Mouse (Mus musculus): ENCODE results near the gene Nhlrc4.

Nhlrc4 gene

DNA sequence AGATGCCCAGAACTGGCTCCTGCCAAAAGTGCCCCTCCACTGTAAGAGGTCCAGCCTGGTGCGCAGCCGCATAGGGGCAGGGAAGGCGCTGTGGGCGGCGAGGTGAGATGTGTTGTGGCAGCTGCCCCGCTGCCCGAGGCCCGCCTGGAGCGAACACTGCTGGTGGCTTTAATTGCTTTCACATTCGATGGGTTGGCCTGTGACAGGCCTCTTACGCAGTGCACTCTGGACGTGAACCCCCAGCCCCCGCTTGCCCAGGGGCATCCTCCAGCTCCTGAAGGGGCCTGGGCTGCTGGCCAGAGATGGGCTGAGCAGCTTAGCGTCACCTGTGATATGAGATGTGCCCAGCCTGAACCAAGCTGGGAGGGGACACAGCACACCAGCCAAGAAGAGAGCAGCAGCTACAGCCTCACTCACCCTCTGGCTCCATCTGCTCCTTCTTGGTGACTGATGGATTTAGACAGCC is 12.9 kb upstream of the Nhlrc4 start:
- peak; percentile 77 for DNase-seq

DNA sequence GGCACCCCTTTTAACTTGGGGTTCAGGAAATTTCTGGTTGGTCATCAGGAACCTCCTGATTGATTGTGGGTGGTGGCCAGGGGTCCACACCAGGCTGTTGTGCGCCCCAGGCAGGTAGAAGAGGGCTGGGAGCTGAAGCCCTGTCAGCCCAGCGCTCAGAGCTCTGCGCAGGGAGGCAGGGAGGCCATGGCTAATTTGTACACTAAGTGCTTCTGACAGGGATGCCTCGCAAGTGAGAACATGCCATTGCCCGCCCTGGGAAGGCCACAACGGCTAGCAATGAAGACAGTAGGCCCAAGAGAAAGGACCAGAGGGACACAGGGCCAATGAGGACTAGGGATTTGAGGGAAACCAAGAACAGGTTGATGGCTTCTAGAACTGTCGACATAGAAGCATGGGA is 11.9 kb upstream of the Nhlrc4 start:
- no peak for DNase-seq

DNA sequence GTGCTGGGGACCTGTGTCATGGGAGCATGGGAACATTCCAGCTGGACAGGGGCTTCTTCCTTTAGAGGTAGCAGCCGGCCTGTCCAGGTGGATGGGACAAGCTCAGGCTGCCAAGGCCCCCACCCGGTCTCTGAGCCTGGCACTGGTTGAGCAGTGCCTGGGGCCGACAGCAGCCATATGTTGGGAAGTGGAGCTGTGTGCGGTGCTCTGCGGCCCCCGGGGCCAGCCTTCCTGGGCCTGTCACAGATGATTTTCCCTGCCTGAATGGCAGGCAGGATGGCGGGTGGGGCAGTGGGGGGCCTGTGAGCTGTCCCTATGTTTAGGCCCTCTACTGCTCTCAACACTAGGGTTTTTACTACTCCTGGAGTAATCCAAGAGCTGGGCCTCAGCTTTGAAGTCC is 11.4 kb upstream of the Nhlrc4 start:
- peak; percentile 94 for DNase-seq

DNA sequence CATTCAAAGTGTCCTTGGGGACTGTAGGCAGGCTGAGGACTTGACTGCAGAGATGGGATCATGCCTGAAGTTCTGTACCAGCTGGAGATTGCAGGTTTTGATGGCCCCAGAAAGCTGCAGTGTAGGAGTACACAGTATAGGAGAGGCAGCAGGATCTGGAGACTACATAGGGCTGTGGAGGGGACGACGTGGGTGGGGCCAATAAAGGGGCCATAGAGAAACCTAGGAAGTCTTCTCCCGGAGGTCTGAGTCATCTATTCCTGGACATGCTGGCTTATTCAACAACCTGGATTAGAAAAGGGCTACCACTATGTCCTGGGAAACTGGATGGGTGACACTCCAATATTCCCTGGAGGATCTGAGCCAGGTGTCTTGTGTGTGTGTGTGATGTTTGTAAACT is 11.0 kb upstream of the Nhlrc4 start:
- DNase-seq = no peak

DNA sequence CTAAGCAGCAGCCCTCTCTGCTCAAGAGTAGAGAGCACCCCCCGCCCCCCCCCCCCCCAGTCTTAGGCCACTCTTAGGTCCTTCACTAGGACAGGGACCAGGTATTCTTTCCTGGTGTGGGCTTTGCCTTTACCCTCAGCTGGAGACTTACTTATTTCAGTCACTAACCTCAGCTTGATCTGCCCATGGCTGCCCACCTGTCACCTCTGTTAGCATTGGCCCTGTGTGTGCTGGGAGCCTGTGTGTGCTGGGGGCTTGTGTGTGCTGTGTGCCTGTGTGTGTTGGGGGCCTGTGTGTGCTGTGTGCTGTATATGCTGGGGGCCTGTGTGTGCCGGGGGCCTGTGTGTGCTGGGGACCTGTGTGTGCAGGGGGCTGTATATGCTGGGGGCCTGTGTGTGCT is 9.9 kb upstream of the Nhlrc4 start:
- DNase-seq = no peak

DNA sequence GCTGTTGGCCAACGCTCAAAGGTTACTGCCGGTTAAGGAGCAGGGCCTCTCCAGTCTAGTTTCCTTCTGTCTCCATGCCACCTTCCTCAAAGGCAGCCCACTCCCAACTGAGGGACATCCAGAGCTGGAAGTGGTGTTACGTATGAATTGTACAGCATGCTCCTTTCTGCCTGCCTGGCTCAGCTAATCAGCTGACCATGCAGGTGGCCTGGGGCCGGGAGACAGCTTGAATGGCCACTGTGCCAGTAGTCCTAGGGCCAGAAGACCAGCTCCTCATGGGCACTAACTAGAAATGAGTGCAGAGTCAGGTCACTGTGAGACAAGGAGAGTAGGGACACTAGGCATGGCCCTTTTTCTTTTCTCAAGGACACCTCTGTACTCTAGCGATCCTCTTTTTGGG is 8.4 kb upstream of the Nhlrc4 start:
- peak; percentile 88 for DNase-seq

DNA sequence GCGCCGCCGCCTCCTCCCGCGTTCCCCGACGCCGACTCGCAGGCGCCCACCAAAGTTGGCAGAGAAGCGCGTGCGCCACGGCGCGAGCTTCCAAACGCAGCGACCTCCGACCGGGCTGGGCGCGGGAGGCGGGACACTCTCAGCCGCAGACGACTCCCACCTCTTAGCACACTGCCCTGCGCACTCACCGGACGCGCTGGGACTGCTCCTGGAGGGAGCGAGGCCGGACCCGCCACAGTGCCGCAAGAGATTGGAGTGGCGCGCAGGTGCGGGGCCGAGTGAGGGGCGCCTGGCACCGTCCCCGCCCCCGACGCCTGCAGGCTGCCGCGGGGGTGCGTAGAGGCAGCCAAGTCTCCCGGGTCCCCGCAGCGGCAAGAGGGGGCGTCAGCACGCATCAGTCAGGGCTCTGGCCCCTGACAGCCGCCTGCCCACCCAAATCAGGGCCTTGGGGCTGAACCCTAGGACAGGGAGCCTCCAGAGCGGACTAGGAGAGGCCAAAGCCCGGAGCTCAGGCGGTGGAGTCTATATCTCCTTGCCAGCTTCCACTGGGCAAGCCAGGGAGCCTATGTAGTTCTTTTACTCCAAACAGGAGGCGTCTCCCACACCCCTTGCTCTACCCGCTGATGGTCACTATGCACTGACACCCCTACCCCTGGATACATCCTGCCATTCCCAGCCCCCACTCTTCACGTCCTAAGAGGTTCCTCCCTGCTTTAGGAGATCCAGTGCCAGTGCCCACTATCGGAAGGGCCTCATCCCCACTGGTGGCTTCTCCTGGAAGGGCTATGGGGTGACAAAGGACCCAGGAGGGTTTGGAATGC is 7.3 kb upstream of the Nhlrc4 start, which contains the start of gene A930017K11Rik:
Gene A930017K11Rik, minus strand, starts transcription at position 763 of the 821 bp plus-strand sequence.
- DNase-seq = peak; percentile 74

DNA sequence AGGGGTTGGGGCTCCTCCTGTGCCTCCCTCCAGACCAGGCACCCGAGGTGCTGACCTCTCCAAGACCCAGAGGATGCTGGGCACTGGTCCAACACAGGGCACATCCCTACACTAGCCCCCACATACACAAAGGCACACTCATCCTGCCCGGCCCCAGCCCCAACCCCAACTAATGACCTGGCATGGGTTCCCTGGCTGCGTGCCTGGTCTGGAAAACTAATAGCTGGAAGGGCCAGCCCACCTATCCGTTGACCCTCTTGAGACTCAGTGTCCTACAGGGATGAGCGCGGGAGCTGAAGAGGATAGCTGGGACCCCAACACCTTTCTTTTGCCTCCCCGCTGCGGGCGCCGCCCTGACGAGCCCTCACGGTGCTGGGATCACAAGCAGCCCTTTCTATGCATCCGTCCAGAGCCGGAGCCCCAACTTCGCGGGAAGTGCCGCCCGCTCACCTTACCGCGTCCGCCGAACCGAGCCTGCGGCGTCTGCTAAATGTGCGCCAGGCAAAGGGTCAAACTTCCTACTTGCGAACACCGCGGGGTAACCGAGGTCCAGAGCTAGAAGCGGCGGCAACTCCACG is 6.6 kb upstream of the Nhlrc4 start:
- DNase-seq = peak; percentile 77

DNA sequence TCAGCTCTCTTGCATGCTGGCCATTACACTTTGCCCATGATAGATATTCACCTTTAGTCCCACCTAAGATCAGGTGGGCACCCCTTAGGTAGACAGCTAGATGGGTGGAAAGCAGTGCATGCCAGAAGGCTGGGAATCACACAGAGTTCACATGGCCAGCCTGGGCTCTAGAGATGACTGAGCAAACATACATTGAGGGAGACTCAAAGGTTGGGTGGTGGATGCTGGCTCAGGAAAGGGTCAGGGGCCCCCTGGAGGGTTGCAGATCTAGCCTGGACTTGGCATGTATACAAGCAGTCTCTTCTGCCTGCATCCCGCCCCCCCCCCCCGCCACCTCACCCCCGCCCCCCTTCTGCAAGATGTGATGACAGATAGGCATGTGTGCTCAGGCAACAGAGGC is 5.9 kb upstream of the Nhlrc4 start:
- peak; percentile 62 for DNase-seq

DNA sequence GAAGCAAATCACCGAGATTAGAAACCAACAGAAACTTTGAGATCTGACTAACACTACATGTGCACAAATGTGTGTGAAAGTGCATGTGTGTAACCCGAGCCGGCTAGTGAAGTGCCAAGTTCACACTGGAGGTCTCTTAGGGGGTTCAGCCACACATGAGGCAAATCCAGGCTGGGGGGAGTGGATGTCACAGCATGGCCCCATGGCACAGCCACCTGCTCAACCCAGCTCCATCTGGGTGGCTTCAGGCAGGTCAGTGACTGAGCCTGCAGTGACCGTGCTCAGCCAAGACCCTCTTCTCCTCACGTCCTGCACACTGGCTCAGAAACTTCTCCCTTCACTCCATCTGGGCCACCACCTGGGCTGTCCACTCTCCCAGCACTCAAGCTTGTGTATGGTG is 5.2 kb upstream of the Nhlrc4 start:
- DNase-seq = peak; percentile 61

DNA sequence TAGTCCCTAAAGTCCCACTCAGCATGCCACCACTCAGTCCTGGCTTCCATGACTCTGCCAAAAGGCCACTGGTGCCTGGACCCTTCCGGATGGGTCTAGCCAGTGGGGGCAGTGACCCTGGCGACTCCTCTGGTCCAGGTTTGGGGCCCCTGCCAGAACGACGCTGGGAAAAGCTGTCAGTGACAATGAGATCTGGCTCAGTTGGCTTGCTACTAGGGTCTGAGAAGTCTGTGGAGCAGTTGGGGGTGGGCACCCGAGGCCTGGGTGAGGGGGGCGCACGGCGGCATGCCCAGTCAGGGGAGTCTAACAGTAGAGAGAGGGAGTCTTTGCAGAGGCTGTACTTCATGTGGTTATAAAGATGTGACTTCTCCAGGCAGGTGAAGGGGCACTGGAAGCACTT is 3.3 kb upstream of the Nhlrc4 start:
- peak; percentile 58 for DNase-seq

DNA sequence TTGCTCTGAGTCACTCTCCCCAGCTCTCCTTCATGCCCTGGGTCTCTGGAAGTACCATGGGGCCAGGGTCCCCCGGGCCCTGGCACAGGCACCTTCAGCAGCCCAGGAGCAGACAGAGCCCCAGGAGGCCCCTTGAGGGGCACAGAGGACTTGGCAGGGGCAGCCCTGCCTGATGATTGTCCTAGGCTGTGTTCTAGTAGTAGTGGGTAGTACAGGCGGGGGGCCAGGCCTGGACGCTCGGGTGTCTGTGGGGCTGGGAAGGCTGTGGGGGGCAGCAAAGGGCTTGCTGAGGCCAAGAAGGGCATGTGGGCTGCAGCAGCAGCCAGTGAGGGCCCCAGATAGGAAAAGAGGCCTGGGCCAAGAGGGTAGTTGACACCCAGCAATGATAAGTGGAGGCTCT is 2.8 kb upstream of the Nhlrc4 start:
- no peak for DNase-seq

DNA sequence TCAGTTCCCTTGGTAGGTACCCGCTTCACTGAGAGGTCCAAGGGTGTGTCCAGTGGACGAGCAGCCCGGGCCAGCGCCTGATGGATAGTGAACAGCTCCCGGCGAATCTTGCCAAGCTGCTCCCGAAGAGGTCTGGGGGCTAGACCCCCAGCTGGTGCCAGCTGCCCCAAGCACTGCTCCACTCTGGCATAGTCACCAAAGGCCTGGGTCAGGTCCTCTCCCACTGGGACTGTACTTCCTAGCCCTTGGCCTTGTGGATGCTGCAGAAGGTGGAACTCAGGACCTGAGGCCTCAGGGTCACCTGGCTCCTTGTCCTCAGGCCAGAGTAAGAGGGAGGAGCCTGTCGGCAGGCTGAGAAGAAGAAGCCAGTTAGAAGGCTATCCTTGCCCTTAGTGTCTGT is 2.1 kb upstream of the Nhlrc4 start:
- DNase-seq = no peak

DNA sequence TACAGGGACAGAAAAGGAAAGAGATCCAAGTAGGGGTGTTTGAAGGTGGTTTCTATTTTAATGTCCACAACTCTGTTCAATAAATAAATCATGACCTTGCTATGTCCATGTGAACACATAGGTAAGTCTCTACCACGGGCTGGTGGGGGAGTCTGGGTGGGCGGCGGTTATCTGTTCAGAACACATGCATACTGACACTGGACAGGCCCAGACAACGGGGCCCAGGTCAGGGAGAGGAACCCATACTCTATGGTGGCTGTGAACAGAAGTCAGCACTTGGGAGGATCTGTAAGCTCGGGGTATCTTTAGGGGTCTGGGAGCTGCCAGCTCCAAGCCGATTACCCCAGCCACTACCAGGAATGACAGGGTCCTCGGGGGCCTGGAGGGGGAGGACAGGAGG is 1.6 kb upstream of the Nhlrc4 start:
- no peak for DNase-seq

DNA sequence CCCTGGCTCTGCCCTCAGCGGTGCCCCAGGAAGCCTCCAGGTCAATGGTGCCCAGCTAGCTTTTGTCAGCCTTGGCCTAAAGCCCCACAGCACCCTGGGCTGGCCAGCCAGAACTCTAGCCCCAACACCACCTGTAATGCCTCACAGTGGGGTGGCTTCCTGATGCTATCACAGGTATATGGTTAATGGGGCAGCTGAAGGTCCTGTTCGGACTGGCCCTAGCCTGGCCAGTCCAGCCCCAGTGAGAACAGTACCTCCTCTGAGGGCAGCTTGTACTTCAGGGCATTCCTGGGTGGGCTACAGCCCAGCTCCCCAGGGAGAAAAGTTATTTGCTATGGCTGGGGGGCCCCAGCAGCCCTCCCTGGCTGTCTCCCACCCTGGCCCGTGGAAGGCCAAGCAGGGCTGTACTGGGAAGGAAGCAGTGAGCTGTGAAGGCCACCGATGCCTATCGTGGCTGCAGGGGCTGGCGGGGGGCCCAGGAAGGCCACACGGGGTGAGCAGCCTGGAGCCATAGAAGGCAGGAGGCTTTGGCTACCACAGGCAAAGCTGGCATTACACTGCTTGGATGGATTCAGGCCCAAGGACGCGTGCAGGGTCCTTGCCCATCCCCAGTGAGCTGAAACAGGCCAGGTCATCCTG is 875 bp upstream of the Nhlrc4 start:
- DNase-seq = no peak

DNA sequence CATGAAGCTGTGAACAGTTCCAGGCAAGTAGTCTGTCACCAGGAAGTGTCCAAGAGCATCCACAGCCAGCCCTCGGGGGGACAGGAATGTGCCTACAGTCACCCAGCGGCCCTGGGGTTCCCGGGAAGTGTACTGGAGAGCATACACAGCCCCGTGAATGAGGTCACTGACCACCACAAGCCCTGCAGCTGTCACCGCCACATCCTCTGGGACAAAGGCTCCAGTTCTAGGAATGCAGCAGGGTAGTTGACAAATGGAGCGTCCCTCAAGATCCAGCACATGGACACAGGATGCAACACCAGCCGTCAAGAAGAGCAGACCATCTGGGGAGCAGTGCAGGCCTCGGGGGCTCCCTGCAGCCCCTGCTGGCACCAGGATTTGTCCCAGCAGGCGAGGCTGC is 992 bp downstream of the Nhlrc4 start:
- no peak for DNase-seq

DNA sequence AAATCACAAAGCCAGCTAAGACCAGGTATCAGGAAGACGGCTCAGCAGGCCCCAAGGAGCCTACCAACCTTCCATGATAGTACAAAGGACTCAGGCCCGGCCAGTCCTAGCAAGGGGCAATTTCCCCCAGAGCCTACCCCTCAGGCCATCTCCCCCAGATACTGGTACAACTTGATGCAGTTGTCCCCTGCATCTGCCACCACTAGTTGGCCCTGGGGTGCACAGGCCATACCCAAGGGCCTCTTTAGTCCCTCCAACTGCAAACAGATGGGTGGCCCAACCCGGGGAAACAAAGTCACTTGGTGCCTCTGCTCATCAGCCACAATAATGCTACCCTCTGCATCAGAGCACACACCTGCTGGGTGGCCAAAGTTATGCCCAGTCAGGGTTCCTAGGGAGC is 1.5 kb downstream of the Nhlrc4 start:
- no peak for DNase-seq

DNA sequence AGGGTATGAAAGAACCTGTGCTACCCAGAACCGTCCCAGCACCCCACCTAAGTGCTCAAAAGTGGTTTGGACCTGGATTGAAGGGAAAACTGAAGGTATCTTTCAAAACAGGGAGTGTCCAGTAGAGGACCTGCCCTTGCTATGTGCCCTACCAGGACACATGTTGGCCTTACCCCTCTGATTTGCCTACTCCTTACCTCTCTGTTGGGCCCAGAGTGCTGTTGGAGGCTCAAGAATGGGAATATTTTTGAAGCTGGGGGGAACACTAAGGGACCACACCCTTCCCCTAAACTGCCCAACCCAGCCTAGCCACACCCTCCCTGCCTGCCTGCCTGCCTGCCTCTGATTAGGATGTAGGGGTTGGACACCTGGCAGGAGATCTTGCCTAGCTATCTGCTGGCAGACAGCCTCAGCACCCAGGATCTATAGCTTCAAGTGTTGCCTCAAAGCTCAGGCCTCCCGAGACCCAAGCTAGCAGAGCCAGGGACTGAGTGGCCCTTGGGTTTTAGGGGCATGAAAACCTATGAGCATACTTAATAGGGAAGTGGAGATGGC is 2.1 kb downstream of the Nhlrc4 start:
- peak; percentile 54 for DNase-seq

DNA sequence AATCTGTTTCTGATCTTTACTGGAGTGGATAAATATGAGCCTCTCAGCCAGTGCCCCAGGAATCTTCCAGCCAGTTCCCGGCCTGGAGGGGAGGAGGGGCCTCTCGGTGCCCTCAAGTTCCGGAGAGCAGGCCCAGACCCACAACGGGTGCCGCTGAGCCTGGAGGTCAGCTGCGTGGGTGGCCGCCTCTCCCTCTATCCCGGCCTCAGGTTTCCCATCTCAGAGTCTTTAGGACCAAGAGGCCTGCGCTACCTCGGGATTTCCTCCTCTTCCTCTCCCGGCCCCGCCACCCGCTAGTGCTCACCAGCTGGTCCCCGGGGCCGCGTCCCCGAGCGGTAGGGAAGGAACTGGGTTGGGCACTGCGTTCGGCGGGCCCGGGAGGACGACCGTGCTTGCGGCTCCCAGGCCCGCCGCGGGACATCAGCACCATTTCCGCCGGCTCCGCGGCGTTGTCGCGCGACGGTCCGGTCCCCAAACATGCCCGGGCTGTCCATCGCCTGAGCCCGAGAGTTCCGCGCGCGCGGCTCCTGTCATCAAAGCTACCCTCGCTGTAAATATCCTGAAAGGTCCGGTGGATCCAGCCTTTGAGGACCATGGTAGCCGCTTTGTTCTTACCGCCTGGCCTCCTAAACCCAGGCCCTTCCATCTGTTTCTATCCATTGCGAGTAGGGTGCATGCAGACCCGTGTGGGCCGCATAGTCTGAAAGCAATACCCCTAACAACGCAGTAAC is 3.1 kb downstream of the Nhlrc4 start:
- peak; percentile 73 for DNase-seq

DNA sequence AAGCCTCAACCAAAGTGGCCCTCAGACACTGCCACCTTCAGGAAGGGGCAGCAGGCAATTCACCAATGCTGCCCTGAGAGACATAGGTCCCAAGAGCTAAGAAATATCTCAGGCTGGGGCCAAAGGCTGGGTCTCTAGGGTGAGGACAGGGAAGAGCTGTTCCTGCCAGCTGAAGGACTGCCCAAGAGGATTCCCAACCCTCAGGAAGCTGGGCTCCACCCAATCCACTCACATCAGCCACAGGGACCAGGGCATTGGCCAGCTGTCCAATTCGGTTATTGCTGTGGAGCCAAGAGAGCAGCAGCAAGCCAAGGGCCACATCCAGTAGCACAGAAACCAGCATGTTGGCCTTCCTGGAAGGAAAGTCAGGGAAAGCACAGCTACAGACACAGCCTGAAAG is 10.2 kb downstream of the Nhlrc4 start:
- no peak for DNase-seq

DNA sequence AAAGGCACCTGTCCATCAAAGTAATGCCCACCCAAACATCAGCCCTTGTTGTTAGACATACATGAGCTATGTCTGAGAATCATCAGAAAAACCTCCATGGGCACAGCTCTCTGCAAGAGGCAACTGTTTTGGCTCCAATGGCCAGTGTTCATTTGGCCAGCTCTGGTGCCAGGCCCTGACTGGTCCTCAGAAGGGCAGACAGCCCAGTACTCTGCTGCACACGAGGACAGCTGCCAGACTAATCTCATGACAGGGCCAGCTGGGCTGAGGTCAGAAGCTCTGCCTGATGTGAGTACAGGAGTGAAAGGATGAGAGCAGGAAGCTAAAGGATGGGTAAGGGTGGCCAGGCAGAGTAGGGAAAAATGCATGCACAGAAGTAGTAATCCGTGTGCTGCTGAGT is 19.4 kb downstream of the Nhlrc4 start:
- peak; percentile 46 for DNase-seq

DNA sequence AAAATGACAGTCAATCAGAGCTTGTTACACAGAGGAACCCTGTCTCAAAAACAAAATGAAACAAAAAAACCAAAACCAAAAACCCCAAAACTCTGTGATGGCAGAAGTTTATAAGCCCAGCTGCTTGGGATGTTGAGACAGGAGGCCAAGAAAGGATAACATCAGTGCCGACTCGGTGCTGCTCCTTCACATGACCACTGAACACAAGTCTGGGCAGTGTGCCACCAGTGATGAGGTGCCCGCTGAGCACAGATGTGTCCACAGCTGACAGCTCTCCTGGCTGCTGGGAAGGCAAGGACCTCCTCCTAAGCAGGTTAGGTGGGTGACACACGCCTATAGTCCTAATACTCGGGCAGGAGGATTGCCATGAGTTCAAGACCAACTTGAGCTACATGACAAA is 22.6 kb downstream of the Nhlrc4 start:
- DNase-seq = peak; percentile 61
